Comparison of ENCODE assay signal across 21 mouse cellular contexts in the genomic region with DNA sequence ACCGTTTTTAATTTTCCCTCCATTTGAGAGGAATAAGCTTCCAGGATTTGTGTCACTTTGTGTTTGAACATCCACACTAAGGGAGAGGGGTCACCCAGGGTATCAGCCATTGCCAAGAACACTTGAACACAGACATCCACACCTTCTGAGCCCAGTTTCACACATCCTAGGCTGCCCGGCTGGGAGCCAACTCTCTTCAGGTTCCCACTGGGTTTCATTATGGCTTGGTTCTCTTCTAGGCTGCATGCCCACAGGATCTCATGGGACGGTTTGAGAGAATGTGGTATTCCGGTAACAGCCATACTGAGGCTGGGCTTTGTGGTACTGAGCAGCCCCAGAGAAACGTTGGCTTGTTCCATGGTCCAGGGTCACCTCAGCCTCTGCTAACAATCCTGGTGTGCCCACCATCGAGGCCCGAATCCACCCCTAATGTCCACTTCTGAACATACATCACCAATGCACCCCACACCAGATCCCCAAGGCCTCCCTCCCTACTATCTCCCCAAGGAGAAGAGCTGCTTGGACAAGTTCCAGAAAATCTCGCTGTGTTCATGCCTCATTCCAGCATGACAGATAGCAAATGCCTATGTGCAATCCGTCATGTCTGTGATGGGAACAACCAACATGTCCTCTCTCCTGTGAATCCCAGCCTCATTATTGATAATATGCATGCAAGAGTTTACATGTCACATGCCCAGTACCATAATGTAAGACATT. TPM values are rescaled to one million over a fixed set of nuclear protein-coding genes. Genes with fewer than 3 reads are reported as not detected.
A peak's percentile ranks its signal among the peaks of the same experiment; 100 is the strongest.
DNase-seq lines count a peak whose midpoint lies in the region; ATAC-seq and TF ChIP-seq lines count a peak whose summit lies in the region.
"Not testable (repeated sequence)": the region's sequence is repeated elsewhere in the genome, so short reads cannot be mapped to it uniquely, and the experiment has no call there.
"Had no signal": no experiment of that assay in that cellular context is flagged by ENCODE, and none has a peak within 500 bp of the region (broad histone marks: within the 10 kb centered on the region; RNA-seq: fewer than 3 reads in every experiment).

No protein-coding gene starts in this region.

- not testable (repeated sequence) for TF ChIP-seq POLR2A in cerebellum, adult 2 months (IDR thresholded peaks at IDR 0.05; ENCODE audit: borderline replicate concordance, insufficient read depth, low read length)

- DNase-seq in adrenal gland, postnatal 36 days, result peak; percentile 40 to 62
- DNase-seq in cerebellum, adult 2 months, result peak; percentile 78 to 84
- DNase-seq in cerebellum, postnatal 36 days, result peak; percentile 77 to 85
- DNase-seq in gastrocnemius, postnatal 14 days, result peak; percentile 4
- DNase-seq in lung, postnatal 10 days, result peak; percentile 17

- not testable (repeated sequence) for TF ChIP-seq CTCF in cerebellum, adult 2 months (IDR thresholded peaks at IDR 0.05; ENCODE audit: borderline replicate concordance, insufficient read depth, low read depth, low read length)

- H3K9ac ChIP-seq in heart, embryonic 16.5 days (ENCODE audit: low read length); hindbrain, embryonic 16.5 days (ENCODE audit: low read depth, low read length): not testable (repeated sequence)

- not testable (repeated sequence) for H3K4me1 ChIP-seq in cerebellum, adult 2 months (ENCODE audit: control insufficient read depth, insufficient read depth, low read length); heart, embryonic 16.5 days (ENCODE audit: control insufficient read depth, insufficient read depth, low read length); hindbrain, embryonic 16.5 days (ENCODE audit: control insufficient read depth, insufficient read depth, low read depth, low read length)

- H3K9me3 ChIP-seq in heart, embryonic 16.5 days (replicated peaks; ENCODE audit: control insufficient read depth, low read length); hindbrain, embryonic 16.5 days (ENCODE audit: control insufficient read depth, low read length): not testable (repeated sequence)

- intact Hi-C loops in gastrocnemius, postnatal 14 days (cut with DNase I; ENCODE audit: low total_unique reads), result not testable (repeated sequence)

- not testable (repeated sequence) for H3K27me3 ChIP-seq in cerebellum, adult 2 months (ENCODE audit: control insufficient read depth, insufficient read depth, low read length); heart, embryonic 16.5 days (ENCODE audit: control insufficient read depth, insufficient read depth, low read length); hindbrain, embryonic 16.5 days (replicated peaks; ENCODE audit: control insufficient read depth, insufficient read depth, low read length)

- H3K4me3 ChIP-seq in cerebellum, adult 2 months (replicated peaks; ENCODE audit: insufficient read depth, low read depth, low read length); heart, embryonic 16.5 days (ENCODE audit: low read length); hindbrain, embryonic 16.5 days (ENCODE audit: low read length): not testable (repeated sequence)

- ATAC-seq in heart, embryonic 16.5 days (replicated peaks; ENCODE audit: extremely low read depth, insufficient read depth, low FRiP score), result peak; percentile 55; the same call in 1 of the 2 replicates
- ATAC-seq in hindbrain, embryonic 16.5 days, result peak; percentile 30; the same call in 1 of the 2 replicates

- not testable (repeated sequence) for H3K27ac ChIP-seq in cerebellum, adult 2 months (ENCODE audit: insufficient read depth, low read length); heart, embryonic 16.5 days (ENCODE audit: low read length); hindbrain, embryonic 16.5 days (ENCODE audit: low read depth, low read length)

- not testable (repeated sequence) for H3K36me3 ChIP-seq in heart, embryonic 16.5 days (ENCODE audit: control insufficient read depth, insufficient read depth); hindbrain, embryonic 16.5 days (ENCODE audit: control insufficient read depth, insufficient read depth, low read length)

- WGBS in cerebellum, adult 2 months, result 24% methylated on average over 9 of the region's 9 CpGs
- WGBS in heart, embryonic 16.5 days, result 60% methylated on average over 8 of the region's 9 CpGs
- whole genome bisulfite sequencing in hindbrain, embryonic 16.5 days, result 72% methylated on average over 9 of the region's 9 CpGs

- H3K4me2 ChIP-seq in heart, embryonic 16.5 days (ENCODE audit: low read depth, low read length); hindbrain, embryonic 16.5 days (ENCODE audit: low read length): not testable (repeated sequence)

RNA-seq across cellular contexts. Expression of a gene that starts 8.4 kb away (rescaled TPM):
- total RNA-seq in adrenal gland, postnatal 36 days (2021), result under 1 TPM in 1 of 2 experiments, not detected in 1; 0.20 TPM
- not detected in 2 replicates for polyA plus RNA-seq in cerebellum, adult 2 months (2012; rRNA removed)
- not detected for total RNA-seq in gastrocnemius, postnatal 14 days (2021)
- polyA plus RNA-seq in heart, embryonic 16.5 days (2015; fragmentation: Nextera tagmentation; extraction: Ambion mirVana), result not detected in 2 replicates
- polyA plus RNA-seq in hindbrain, embryonic 16.5 days (2015; fragmentation: Nextera tagmentation; extraction: Ambion mirVana), result not detected in 2 replicates
- total RNA-seq: adrenal gland, postnatal 4 days; gastrocnemius, adult 8-10 months; layer of hippocampus, adult 8-10 months; left cerebral cortex, adult 18-20 months had no signal
- polyA plus RNA-seq: embryonic facial prominence, embryonic 14.5 days; heart, embryonic 11.5 days; hindbrain, embryonic 12.5 days; intestine, embryonic 14.5 days; limb, embryonic 11.5 days; liver, embryonic 11.5 days; midbrain, embryonic 14.5 days; myocyte; neural tube, embryonic 14.5 days; stomach, embryonic 15.5 days had no signal

RNA-seq across cellular contexts. Expression of a gene that starts 10.9 kb away (rescaled TPM):
- not detected for total RNA-seq in adrenal gland, postnatal 36 days (2021)
- polyA plus RNA-seq in cerebellum, adult 2 months (2012; rRNA removed), result not detected in 2 replicates
- not detected for total RNA-seq in gastrocnemius, postnatal 14 days (2021)
- not detected in 2 replicates for polyA plus RNA-seq in heart, embryonic 16.5 days (2015; fragmentation: Nextera tagmentation; extraction: Ambion mirVana)
- polyA plus RNA-seq in hindbrain, embryonic 16.5 days (2015; fragmentation: Nextera tagmentation; extraction: Ambion mirVana), result not detected in 2 replicates
- total RNA-seq: adrenal gland, postnatal 4 days; gastrocnemius, adult 8-10 months; layer of hippocampus, adult 8-10 months; left cerebral cortex, adult 18-20 months had no signal
- polyA plus RNA-seq: embryonic facial prominence, embryonic 14.5 days; heart, embryonic 11.5 days; hindbrain, embryonic 12.5 days; intestine, embryonic 14.5 days; limb, embryonic 11.5 days; liver, embryonic 11.5 days; midbrain, embryonic 14.5 days; myocyte; neural tube, embryonic 14.5 days; stomach, embryonic 15.5 days had no signal

RNA-seq across cellular contexts. Expression of a gene that starts 24.4 kb away (rescaled TPM):
- 1 to 10 TPM in 1 of 2 experiments, under 1 TPM in 1; 0.23 to 4.0 TPM for total RNA-seq in adrenal gland, postnatal 36 days (2021)
- polyA plus RNA-seq in cerebellum, adult 2 months (2012; rRNA removed), result not detected in 2 replicates
- total RNA-seq in gastrocnemius, postnatal 14 days (2021), result under 1 TPM in 1 of 2 experiments, not detected in 1; 0.08 TPM
- not detected in 2 replicates for polyA plus RNA-seq in heart, embryonic 16.5 days (2015; fragmentation: Nextera tagmentation; extraction: Ambion mirVana)
- polyA plus RNA-seq in hindbrain, embryonic 16.5 days (2015; fragmentation: Nextera tagmentation; extraction: Ambion mirVana), result not detected in 2 replicates
- total RNA-seq: layer of hippocampus, adult 8-10 months; left cerebral cortex, adult 18-20 months had no signal
- polyA plus RNA-seq: embryonic facial prominence, embryonic 14.5 days; heart, embryonic 11.5 days; hindbrain, embryonic 12.5 days; intestine, embryonic 14.5 days; limb, embryonic 11.5 days; liver, embryonic 11.5 days; midbrain, embryonic 14.5 days; myocyte; neural tube, embryonic 14.5 days; stomach, embryonic 15.5 days had no signal

RNA-seq across cellular contexts. Expression of a gene that starts 36.5 kb away (rescaled TPM):
- total RNA-seq in adrenal gland, postnatal 36 days (2021), result under 1 TPM in 1 of 2 experiments, not detected in 1; 0.13 TPM
- polyA plus RNA-seq in cerebellum, adult 2 months (2012; rRNA removed), result 0.05 TPM in 2 replicates
- not detected for total RNA-seq in gastrocnemius, postnatal 14 days (2021)
- polyA plus RNA-seq in heart, embryonic 16.5 days (2015; fragmentation: Nextera tagmentation; extraction: Ambion mirVana), result not detected in 2 replicates
- 0.09 and 0.13 TPM in 2 replicates for polyA plus RNA-seq in hindbrain, embryonic 16.5 days (2015; fragmentation: Nextera tagmentation; extraction: Ambion mirVana)
- polyA plus RNA-seq: embryonic facial prominence, embryonic 14.5 days; hindbrain, embryonic 12.5 days; intestine, embryonic 14.5 days; limb, embryonic 11.5 days; liver, embryonic 11.5 days; midbrain, embryonic 14.5 days; myocyte; neural tube, embryonic 14.5 days; stomach, embryonic 15.5 days had no signal

Comparison
In these comparisons a context has a peak if more than half of its experiments do, and no peak if none do; other contexts are left out.
1. DNase-seq: peak in every context shown above with its lines; median percentile 81 in cerebellum, adult 2 months; 81 in cerebellum, postnatal 36 days; 51 in adrenal gland, postnatal 36 days; 17 in lung, postnatal 10 days; 4 in gastrocnemius, postnatal 14 days.